Mouse (Mus musculus) small intestine, adult 2 months (tissue): ENCODE results near the gene Grasp.

Experiments used
- CTCF ChIP-seq: fragments of 200-500 bp; IDR thresholded peaks from 2 replicates; pipeline ENCODE4 v1.5.1; 2012; ENCODE audit warnings: low read depth, mild to moderate bottlenecking, control low read depth, inconsistent platforms, low read length, moderate library complexity, mixed read lengths; ENCODE audit not compliant: insufficient replicate concordance, insufficient read length; ENCODE audit errors: extremely low read depth
- POLR2A ChIP-seq: fragments of 200-500 bp; IDR thresholded peaks from 2 replicates; pipeline ENCODE4 v1.6.1; 2012; ENCODE audit warnings: low read depth, mild to moderate bottlenecking, control low read depth, inconsistent platforms, low read length, moderate library complexity

DNA sequence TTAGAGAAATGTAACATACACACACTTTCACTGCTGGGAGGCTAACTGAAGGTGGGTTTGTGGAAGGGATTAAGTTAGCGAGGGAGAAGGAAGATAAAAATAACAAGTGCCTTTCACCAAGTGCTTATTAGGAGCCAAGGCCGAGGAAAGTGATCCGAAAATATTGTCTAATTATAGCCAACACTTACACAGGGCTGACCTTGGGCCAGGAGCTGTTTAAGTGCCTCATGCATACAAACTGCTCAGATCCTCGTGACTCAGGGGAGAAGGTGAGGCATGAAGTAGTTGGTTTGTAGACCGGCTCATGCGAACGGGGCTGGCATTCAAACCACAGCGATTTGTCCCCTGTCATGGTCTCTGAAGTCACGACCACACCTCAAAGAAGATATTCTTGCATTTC lies 17.2 kb downstream of the Grasp start:
- TF ChIP-seq CTCF (no peak), POLR2A (no peak)
